9 mouse cellular contexts compared by ENCODE assay signal in the genomic region with DNA sequence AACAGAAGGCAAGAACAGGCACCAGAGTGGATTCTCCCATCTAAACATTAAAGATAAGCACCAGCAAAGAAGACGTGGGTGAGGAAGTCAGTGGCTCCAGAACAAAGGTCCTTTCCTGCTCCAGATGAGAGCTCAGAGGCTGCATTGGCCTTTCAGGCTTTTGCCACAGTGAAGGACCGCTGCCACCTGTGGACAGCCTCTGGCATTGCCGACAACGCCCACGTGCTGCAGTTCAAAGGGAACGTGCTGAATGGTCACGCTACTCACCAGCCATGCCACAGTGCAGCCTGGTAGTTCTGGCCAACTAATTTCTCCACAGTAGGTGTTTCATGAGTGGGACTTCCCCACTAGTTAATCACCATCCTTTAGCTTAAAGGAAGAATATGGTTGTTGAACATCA.
DNase-seq lines count a peak whose midpoint lies in the region; ATAC-seq lines count a peak whose summit lies in the region.
"Had no signal": no experiment of that assay in that cellular context is flagged by ENCODE, and none has a peak within 500 bp of the region (broad histone marks: within the 10 kb centered on the region; RNA-seq: fewer than 3 reads in every experiment).

No protein-coding gene starts in this region.

- no peaks in the 10 kb centered on the region for H3K4me1 ChIP-seq in liver, embryonic 12.5 days
- H3K4me1 ChIP-seq: limb, embryonic 12.5 days had no signal

- ATAC-seq in liver, embryonic 12.5 days, result no peak
- ATAC-seq in erythroid progenitor cell, adult 5-6 weeks (replicated peaks; ENCODE audit: low FRiP score, poor library complexity, severe bottlenecking), result no peak

- no peak overlapping the region for H3K27ac ChIP-seq in liver, embryonic 12.5 days
- H3K27ac ChIP-seq: limb, embryonic 12.5 days had no signal

- no peak overlapping the region for H3K9ac ChIP-seq in liver, embryonic 12.5 days
- H3K9ac ChIP-seq: limb, embryonic 12.5 days had no signal

- H3K36me3 ChIP-seq in liver, embryonic 12.5 days, result no peaks in the 10 kb centered on the region
- H3K36me3 ChIP-seq: limb, embryonic 12.5 days had no signal

- DNase-seq in liver, result peak; percentile 54
- peak; percentile 84 for DNase-seq in adrenal gland, postnatal 10 days
- DNase-seq in forelimb bud, embryonic 11.5 days (ENCODE audit: low read depth, low spot score), result peak; percentile 70
- DNase-seq in large intestine, adult 2 months (ENCODE audit: low read depth, low spot score), result peak; percentile 2
- peak; percentile 17 for DNase-seq in ovary, postnatal 10 days (ENCODE audit: low spot score)
- DNase-seq in thymus, postnatal 14 days, result no peak

- H3K4me2 ChIP-seq in liver, embryonic 12.5 days, result no peak overlapping the region
- H3K4me2 ChIP-seq: limb, embryonic 12.5 days had no signal

- no peak overlapping the region for H3K4me3 ChIP-seq in liver, embryonic 12.5 days
- H3K4me3 ChIP-seq: limb, embryonic 12.5 days had no signal

- WGBS in liver, embryonic 12.5 days (ENCODE audit: insufficient replicate concordance), result 8% methylated on average over 7 of the region's 7 CpGs
- 7% methylated on average over 7 of the region's 7 CpGs for WGBS in large intestine, adult 2 months

- no peaks in the 10 kb centered on the region for H3K27me3 ChIP-seq in liver, embryonic 12.5 days (replicated peaks)
- H3K27me3 ChIP-seq: limb, embryonic 12.5 days had no signal

- H3K9me3 ChIP-seq in liver, embryonic 12.5 days (replicated peaks), result no peaks in the 10 kb centered on the region
- H3K9me3 ChIP-seq: limb, embryonic 12.5 days had no signal
